Mouse (Mus musculus): ENCODE results near the gene Fmo6.

GRCm38 (mm10) chr1:162934374-162935012 lies 2.8 kb downstream of the Fmo6 start:
- TF ChIP-seq CTCF (IDR thresholded peaks at IDR 0.05; ENCODE audit: low read depth) (no peak), EP300 (IDR thresholded peaks at IDR 0.05; ENCODE audit: low read depth) (no peak)
